Mouse (Mus musculus) cerebellum, adult 2 months (tissue): ENCODE measurements around the gene Slc25a10.

Experiments used
- CTCF ChIP-seq: fragments of 200-500 bp; IDR thresholded peaks from 2 replicates; pipeline ENCODE4 v1.5.1; 2011; ENCODE audit warnings: low read depth, mild to moderate bottlenecking, control low read depth, low read length, moderate library complexity, borderline replicate concordance; ENCODE audit not compliant: insufficient read depth
- POLR2A ChIP-seq: fragments of 200-500 bp; IDR thresholded peaks from 2 replicates; pipeline ENCODE4 v1.6.1; 2011; ENCODE audit warnings: low read length, control low read depth, borderline replicate concordance; ENCODE audit not compliant: insufficient read depth

DNA sequence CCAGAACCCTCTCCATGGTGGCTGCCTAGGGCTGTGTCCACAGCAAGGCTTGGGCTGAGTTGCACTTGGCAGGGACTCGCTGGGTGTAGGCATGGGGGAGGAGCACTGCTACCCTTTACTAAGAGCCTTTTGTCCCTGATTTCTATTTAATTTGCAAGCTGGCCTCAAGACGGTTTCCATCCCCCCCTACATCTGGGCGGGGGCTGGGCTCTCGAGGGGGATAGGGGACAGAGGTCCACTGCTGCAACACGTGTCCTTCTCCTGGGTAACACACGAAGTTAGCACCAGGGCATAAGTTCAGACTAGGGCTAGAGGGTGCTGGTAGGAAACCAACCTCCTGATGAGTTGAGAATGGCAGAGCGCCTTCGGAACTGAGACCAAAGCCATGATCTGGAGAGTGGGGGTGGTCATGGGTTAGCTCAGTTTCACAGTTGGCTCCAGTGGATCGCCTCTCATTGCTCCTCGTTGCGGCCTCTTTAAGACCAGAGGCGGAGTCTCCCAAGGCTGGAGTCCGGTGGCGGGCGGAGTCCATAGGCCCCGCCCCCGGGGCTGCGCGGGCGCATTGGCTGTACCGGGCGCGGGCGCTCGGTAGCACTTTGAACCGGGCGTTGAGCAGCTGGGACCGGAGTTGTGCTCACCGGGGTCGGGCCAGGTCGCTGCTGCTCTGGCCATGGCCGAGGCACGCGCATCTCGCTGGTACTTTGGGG is at the start of gene Slc25a10:
- TF ChIP-seq POLR2A (peak; percentile 38; the same call in 1 of the 2 replicates), CTCF (no peak)
